Mouse (Mus musculus): ENCODE data around the gene Gpd2.

Gpd2 gene

GRCm38 (mm10) chr2:57237475-57237919 lies at the start of gene Gpd2:
TSS of gene Gpd2 (plus strand) at chr2:57237635.
- DNase-seq (ENCODE audit: low read depth in 1 of 2, low spot score in 2 of 2) = no peak

- no peak for DNase-seq (ENCODE audit: low read depth in 1 of 2, low spot score in 2 of 2)
These were observed 49.2 kb upstream of the Gpd2 start for GRCm38 (mm10) chr2:57188237-57188636.

- DNase-seq (ENCODE audit: low read depth in 1 of 2, low spot score in 2 of 2) = no peak
These were observed 46.6 kb upstream of the Gpd2 start for GRCm38 (mm10) chr2:57190884-57191283.

DNA sequence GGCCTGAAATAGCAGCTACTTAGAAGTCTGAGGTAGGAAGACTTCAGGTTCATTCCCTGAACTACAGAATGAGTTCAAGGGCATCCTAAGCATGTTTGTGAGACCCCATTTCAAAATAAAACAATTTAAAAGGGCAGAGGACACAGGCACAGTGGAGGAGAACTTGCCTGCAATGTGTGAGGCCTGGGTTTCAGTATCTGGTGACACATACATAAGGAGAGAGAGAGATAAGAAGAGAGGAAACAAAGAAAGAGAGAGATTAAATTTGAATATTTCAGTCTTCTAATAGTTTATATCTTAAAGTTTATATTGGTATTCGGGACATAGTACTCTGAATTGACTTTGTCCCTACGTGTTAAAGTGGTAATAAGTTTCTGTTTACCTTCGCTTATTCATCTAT lies 38.4 kb upstream of the Gpd2 start:
- no peak for DNase-seq (ENCODE audit: low read depth in 1 of 2, low spot score in 2 of 2)

GRCm38 (mm10) chr2:57208472-57209083 lies 28.9 kb upstream of the Gpd2 start:
- DNase-seq (ENCODE audit: low read depth in 1 of 2, low spot score in 2 of 2) = no peak

- no peak for DNase-seq (ENCODE audit: low read depth in 1 of 2, low spot score in 2 of 2)
These were observed 26.1 kb upstream of the Gpd2 start for GRCm38 (mm10) chr2:57211049-57212001.

- no peak for DNase-seq (ENCODE audit: low read depth in 1 of 2, low spot score in 2 of 2)
These were observed 24.1 kb upstream of the Gpd2 start for GRCm38 (mm10) chr2:57213364-57213763.

DNA sequence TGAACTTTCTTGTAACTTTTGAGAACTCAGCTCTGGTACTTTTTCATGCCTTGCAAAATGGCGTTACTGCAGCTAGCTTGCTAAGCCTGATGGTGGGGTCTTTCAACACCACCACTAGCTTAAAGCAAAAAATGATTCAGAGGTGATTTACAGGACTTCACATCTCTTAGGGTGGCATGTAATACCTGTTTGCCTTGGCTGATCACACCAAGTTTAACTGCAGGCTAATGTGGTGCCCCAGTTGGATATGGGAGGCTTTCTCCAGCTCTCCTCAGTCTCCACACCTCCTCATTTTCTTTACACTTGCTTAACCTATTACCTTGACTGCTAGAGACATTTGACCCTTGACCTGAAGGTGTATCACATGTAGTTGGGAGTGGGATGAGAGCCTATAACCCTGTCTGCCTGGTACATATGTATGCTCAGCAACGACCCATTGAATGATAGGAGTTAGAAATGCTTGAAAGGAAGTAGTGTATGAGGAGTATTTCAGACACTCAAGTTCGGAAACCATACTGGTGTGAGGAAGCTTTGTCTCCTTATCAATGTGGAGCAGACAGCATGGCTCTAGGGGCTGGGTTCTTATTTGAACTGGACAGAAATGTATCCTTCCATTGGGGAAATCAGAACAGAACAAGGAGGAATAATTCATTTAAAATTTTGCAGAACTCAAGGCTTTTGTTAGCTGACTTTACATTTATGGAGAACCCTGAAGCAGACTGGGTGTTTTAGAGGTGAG lies 14.0 kb upstream of the Gpd2 start:
- no peak for DNase-seq (ENCODE audit: low read depth in 1 of 2, low spot score in 2 of 2)

DNA sequence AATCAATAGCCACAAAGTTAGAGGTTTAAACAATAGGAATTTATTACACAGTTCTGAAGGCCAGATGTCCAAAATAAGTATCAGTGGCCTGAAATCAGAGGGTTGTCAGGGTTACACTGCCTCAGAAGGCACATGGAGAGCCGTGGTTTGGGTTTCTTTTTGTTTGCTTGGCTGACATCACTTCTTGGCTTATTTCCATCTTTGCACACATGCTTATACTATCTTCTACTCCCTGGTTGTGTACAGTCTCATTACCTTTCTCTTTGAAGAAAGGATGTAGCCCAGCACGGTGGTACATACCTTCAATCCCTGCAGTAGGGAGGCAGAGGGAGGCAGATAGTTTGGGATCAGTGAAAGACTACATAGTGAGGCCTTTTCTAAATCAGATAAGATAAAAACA lies 12.2 kb upstream of the Gpd2 start:
- DNase-seq (ENCODE audit: low read depth in 1 of 2, low spot score in 2 of 2) = no peak

GRCm38 (mm10) chr2:57227425-57227824 lies 10.0 kb upstream of the Gpd2 start:
- no peak for DNase-seq (ENCODE audit: low read depth in 1 of 2, low spot score in 2 of 2)

DNA sequence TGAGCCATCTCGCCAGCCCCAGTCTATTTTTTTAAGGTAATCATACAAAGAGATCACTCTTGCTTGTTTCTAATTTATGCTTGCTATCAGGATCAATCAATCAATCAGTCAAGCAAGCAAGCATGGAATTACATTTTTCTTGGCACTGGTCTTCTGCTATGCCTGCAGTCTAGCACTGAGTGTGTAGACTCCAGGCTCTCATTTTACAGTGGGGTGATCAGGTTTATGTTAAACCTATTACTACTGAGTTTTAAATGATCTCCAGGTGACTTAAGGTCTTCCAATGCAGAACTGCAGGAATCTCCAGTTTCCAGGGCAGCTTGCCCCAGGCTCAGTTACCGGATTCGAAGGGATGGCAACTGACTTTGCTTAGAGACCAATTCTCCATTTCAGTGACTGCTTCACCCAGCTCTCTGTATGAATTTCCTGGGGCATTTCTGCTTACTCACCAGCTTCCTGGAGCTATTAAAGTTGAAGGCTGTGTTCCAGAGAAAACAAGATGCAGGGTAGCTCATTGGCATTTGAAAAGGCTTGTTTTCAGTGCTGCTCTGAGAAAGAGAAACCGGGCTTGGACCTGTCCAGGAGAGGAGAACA lies 7.7 kb upstream of the Gpd2 start:
- DNase-seq (ENCODE audit: low read depth in 1 of 2, low spot score in 2 of 2) = no peak

DNA sequence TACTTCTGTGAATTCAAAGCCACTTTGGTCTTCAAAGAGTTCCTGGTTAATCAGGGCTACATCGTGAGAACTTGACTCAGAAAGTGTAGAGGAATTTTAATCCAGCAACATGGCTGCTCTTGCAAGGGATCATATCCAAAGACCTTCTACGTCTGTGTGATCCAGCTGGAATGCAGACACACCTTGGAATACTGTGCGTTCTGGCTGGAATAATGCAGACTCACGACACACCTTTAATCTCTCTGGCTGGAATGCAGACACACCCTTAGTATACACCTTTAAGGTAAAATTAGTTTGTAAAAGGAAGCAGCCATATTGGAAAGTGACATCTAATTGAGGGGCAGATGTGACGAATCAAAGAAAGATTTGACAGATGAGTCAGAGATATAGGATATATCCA lies 6.0 kb upstream of the Gpd2 start:
- DNase-seq (ENCODE audit: low read depth in 1 of 2, low spot score in 2 of 2) = no peak

DNA sequence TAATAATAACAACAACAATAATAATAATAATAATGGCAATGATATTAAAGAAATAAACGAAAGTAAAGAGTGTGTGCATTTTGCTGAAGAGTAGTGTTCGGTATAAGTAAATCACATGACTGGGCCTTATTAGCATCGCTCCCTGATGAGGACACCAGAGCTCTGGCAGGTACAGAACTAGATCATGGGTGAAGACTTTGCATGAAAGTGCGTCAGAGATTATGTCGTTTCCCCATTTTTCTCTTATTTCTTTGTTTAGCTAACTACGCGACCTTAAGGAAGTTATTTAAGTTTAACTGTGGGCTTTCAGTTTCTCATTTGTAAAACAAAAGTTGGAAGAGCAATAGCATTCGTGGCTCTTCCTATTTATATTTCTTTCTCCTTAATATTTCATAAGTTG lies 5.1 kb upstream of the Gpd2 start:
- no peak for DNase-seq (ENCODE audit: low read depth in 1 of 2, low spot score in 2 of 2)

GRCm38 (mm10) chr2:57236246-57236645 lies 1.2 kb upstream of the Gpd2 start:
- DNase-seq (ENCODE audit: low read depth in 1 of 2, low spot score in 2 of 2) = no peak

DNA sequence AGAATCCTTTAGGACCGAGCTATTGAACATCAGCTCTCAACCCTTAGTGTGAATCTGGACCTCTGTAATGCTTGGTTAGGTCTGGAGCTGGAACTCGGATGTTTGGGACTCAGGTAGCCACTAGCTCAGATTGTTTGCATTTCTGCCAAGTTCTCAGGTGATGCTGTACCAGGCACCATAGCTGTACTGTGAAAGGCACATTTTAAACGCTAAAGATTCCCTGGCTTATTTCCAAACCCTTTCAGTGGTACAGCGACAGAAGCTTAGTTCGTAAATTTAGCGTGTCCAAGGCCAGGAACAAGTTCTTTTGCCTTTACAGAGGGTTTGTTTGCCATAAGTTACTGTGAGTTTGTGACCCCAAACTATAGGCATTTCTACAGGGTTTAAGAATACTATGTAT lies 409 bp upstream of the Gpd2 start:
- no peak for DNase-seq (ENCODE audit: low read depth in 1 of 2, low spot score in 2 of 2)

- DNase-seq (ENCODE audit: low read depth in 1 of 2, low spot score in 2 of 2) = peak; percentile 81 to 89
These were observed 632 bp downstream of the Gpd2 start for GRCm38 (mm10) chr2:57237920-57238613.

DNA sequence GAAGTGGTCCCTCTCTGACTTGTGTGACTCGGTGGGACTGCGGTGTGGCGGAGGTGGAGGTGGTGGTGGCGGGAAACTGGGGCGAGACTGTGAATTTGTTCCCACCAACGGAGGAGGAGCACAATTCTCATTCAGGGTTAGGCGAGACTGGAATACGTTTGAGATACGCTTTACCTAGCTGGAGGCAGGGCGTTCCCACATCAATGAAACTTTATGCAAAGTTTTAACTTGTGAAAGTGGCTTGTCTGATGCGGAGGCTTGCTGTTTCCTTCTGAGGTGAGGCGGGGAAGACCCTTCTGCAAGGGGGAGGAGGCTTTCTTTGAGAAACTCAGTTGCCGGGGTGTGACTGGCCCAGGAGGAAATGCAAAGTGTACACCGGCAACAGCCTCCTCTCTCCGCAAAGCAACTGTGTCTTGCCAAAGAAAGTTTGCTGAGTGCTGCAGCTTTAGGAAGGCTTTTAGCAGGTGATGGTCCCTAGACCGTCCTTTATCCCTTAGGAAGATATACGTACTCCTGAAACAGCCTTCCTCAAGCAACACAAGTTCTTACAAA lies 1.3 kb downstream of the Gpd2 start:
- DNase-seq (ENCODE audit: low read depth in 1 of 2, low spot score in 2 of 2) = peak; percentile 12 to 19

DNA sequence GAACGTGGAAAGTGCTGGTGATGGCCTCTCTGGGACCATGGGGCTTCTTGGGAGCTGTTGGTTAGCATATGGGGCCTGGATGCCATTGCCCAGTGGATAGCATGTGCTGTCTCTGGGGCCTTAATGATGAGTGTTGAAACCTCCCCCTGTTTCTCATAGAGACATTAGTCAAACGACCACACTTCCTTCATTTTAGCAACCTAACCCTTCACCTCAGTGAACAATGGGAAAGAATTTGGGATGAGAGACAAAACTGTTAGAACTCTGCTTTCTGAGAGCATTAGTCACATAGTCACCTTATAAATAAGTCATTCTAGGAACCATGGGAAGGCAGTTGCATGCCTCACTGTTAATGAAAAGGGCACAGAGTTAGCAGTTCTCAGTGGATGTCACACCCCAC lies 1.9 kb downstream of the Gpd2 start:
- no peak for DNase-seq (ENCODE audit: low read depth in 1 of 2, low spot score in 2 of 2)

DNA sequence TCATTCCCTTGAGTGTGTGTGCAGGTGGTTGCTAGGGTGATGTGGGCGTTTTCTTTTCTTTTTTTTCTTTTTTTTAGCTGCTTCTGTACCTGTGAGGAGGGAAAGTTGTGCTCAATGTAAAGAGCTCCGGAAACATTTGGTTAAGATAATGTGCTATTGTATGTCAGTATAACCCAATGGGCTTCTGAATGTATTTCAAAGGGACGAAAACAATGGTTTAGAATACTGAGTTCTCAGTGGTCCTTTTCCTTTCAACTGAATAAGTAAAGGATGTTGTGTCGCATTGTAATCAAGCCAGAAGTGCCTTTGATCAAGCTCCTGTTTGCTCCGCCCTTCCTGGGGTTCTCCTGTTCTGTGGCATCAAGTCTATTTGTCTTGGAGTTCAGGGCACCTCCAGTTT lies 6.6 kb downstream of the Gpd2 start:
- no peak for DNase-seq (ENCODE audit: low read depth in 1 of 2, low spot score in 2 of 2)

DNA sequence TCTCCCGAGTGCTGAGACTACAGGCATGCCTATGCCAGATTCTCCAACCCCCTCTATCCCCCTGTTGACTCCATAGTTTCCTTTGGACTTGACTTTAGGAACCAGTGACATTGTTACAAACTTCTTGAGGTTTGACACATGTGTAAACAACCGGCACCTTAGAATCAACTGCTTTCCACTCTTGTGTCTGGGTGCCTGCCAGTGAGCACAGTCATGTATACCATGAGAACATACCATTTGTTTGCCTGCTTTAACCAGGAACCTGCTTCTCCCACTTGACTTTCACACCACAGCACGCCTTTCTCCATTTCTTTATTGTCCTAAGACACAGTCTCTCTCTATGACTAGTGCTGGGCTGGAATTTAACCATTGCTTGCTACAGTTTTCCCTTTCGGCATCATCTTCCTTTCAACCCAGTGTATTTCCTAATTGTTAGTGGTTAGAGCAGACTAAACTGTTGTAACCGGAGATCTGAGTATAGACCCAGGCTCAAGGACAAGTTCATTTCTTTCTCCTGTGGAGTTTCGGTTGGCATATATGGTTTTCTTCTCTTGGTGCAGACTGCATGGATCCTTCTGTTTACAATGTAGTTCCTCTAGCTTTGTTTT lies 8.4 kb downstream of the Gpd2 start:
- DNase-seq (ENCODE audit: low read depth in 1 of 2, low spot score in 2 of 2) = no peak

All from monocyte, adult 2 months (primary cell).